Mouse (Mus musculus): ENCODE measurements around the gene Elmo3.
A peak's percentile ranks its signal among the peaks of the same experiment; 100 is the strongest.
"Not testable (repeated sequence)": the region's sequence is repeated elsewhere in the genome, so short reads cannot be mapped to it uniquely, and the experiment has no call there.

Elmo3 gene

GRCm38 (mm10) chr8:105276292-105277120, 28.9 kb upstream of the Elmo3 start:
- no peak for DNase-seq (ENCODE audit: low spot score)

GRCm38 (mm10) chr8:105278911-105279334, 26.5 kb upstream of the Elmo3 start:
- no peak for DNase-seq (ENCODE audit: low spot score)

- no peak for DNase-seq (ENCODE audit: low spot score)
Measured at GRCm38 (mm10) chr8:105280567-105280966, 24.8 kb upstream of the Elmo3 start.

- DNase-seq (ENCODE audit: low spot score), result no peak
Measured at GRCm38 (mm10) chr8:105281821-105282220, 23.6 kb upstream of the Elmo3 start.

GRCm38 (mm10) chr8:105282239-105282638, 23.2 kb upstream of the Elmo3 start:
- no peak for DNase-seq (ENCODE audit: low spot score)

GRCm38 (mm10) chr8:105283074-105283473, 22.3 kb upstream of the Elmo3 start:
- no peak for DNase-seq (ENCODE audit: low spot score)

GRCm38 (mm10) chr8:105285514-105285913, 19.9 kb upstream of the Elmo3 start:
- no peak for DNase-seq (ENCODE audit: low spot score)

GRCm38 (mm10) chr8:105286907-105287306, 18.5 kb upstream of the Elmo3 start:
- DNase-seq (ENCODE audit: low spot score), result no peak

- DNase-seq (ENCODE audit: low spot score), result no peak
Measured at GRCm38 (mm10) chr8:105288231-105288630, 17.2 kb upstream of the Elmo3 start.

- DNase-seq (ENCODE audit: low spot score), result peak; percentile 85
Measured at GRCm38 (mm10) chr8:105288958-105289732, 16.3 kb upstream of the Elmo3 start.

- DNase-seq (ENCODE audit: low spot score), result no peak
Measured at GRCm38 (mm10) chr8:105289805-105290460, 15.5 kb upstream of the Elmo3 start, which contains the start of gene 4931428F04Rik. Gene 4931428F04Rik (minus strand): TSS chr8:105289864.

GRCm38 (mm10) chr8:105290554-105291314, 14.7 kb upstream of the Elmo3 start:
- DNase-seq (ENCODE audit: low spot score), result peak; percentile 90

- DNase-seq (ENCODE audit: low spot score), result not testable (repeated sequence)
Measured at GRCm38 (mm10) chr8:105291364-105291763, 14.0 kb upstream of the Elmo3 start.

- DNase-seq (ENCODE audit: low spot score), result not testable (repeated sequence)
Measured at GRCm38 (mm10) chr8:105291802-105292201, 13.6 kb upstream of the Elmo3 start.

- DNase-seq (ENCODE audit: low spot score), result no peak
Measured at GRCm38 (mm10) chr8:105292471-105292870, 12.9 kb upstream of the Elmo3 start.

- DNase-seq (ENCODE audit: low spot score), result no peak
Measured at GRCm38 (mm10) chr8:105293405-105293804, 12.0 kb upstream of the Elmo3 start.

GRCm38 (mm10) chr8:105294776-105295175, 10.6 kb upstream of the Elmo3 start:
- DNase-seq (ENCODE audit: low spot score), result no peak

GRCm38 (mm10) chr8:105295256-105295655, 10.1 kb upstream of the Elmo3 start:
- no peak for DNase-seq (ENCODE audit: low spot score)

- no peak for DNase-seq (ENCODE audit: low spot score)
Measured at GRCm38 (mm10) chr8:105295895-105296573, 9.4 kb upstream of the Elmo3 start, which contains the start of gene Exoc3l. Gene Exoc3l (minus strand): TSS chr8:105296101.

GRCm38 (mm10) chr8:105297511-105298192, 7.7 kb upstream of the Elmo3 start, which contains the start of gene E2f4:
Gene E2f4 (plus strand): TSS chr8:105297663.
- DNase-seq (ENCODE audit: low spot score), result peak; percentile 89
